Mouse (Mus musculus): Measurements from ENCODE around the gene Phf6.

GRCm38 (mm10) chrX:52928883-52929282 lies 16.8 kb downstream of the Phf6 start:
- TF ChIP-seq GATA1 (IDR thresholded peaks at IDR 0.05; ENCODE audit: low read length) (no peak), TAL1 (IDR thresholded peaks at IDR 0.05; ENCODE audit: low read length) (no peak)
